Mouse (Mus musculus) MEL (cell line): ENCODE data around the gene Slain1. TPM values are rescaled to one million over a fixed set of nuclear protein-coding genes. Genes with fewer than 3 reads are reported as not detected.

Experiments
- DNase-seq: peaks from one replicate; pipeline ENCODE4 v3.0.0; 2011; ENCODE audit warnings: low read depth, low spot score
- H3K27ac ChIP-seq: 2 replicates; pipeline ENCODE4 v1.5.1; 2012; ENCODE audit warnings: low read depth, mild to moderate bottlenecking, control low read depth, low read length, moderate library complexity; ENCODE audit not compliant: control insufficient read depth
- H3K27me3 ChIP-seq, 2 experiments: fragments of 150-350 bp in 1 of 2; sonication (generic) in 1 of 2; 2 replicates each; pipeline ENCODE4 v1.6.1; 2012; ENCODE audit warnings: low read length in 2 of 2, mild to moderate bottlenecking in 2 of 2, improper control_type of control experiment in 1 of 2, moderate library complexity in 1 of 2; ENCODE audit not compliant: insufficient read depth in 2 of 2, control insufficient read depth in 1 of 2
- H3K36me3 ChIP-seq, 2 experiments: 2 replicates each; pipeline ENCODE4 v1.6.1; 2012 to 2014; ENCODE audit warnings: low read length in 2 of 2, improper control_type of control experiment in 1 of 2, inconsistent platforms in 1 of 2, mild to moderate bottlenecking in 1 of 2; ENCODE audit not compliant: insufficient read depth in 2 of 2, control insufficient read depth in 1 of 2
- H3K4me1 ChIP-seq, 2 experiments: fragments of 150-350 bp in 1 of 2; sonication (generic) in 1 of 2; 2 replicates each; pipeline ENCODE4 v1.6.1; 2012; ENCODE audit warnings: low read length in 2 of 2, improper control_type of control experiment in 1 of 2, mild to moderate bottlenecking in 1 of 2; ENCODE audit not compliant: insufficient read depth in 2 of 2, control insufficient read depth in 1 of 2
- H3K4me3 ChIP-seq, 2 experiments: fragments of 150-350 bp in 1 of 2; sonication (generic) in 1 of 2; 2 replicates each; pipeline ENCODE4 v1.5.1; 2012; ENCODE audit warnings: low read depth in 2 of 2, low read length in 2 of 2, mild to moderate bottlenecking in 2 of 2, moderate library complexity in 2 of 2, control low read depth in 1 of 2, improper control_type of control experiment in 1 of 2; ENCODE audit not compliant: control insufficient read depth in 1 of 2, insufficient read depth in 1 of 2
- H3K79me2 ChIP-seq: 2 replicates; pipeline ENCODE4 v1.6.1; 2012; ENCODE audit warnings: mild to moderate bottlenecking, low read length, moderate library complexity; ENCODE audit not compliant: control insufficient read depth, poor library complexity, insufficient read depth
- H3K9ac ChIP-seq: 2 replicates; pipeline ENCODE4 v1.6.1; 2012; ENCODE audit warnings: low read depth, mild to moderate bottlenecking, control low read depth, low read length, moderate library complexity; ENCODE audit not compliant: control insufficient read depth, poor library complexity, severe bottlenecking
- H3K9me3 ChIP-seq: fragments of 150-350 bp; sonication (generic); replicated peaks from 2 replicates; pipeline ENCODE4 v1.6.1; 2012; ENCODE audit warnings: mild to moderate bottlenecking, low read length, improper control_type of control experiment, moderate library complexity; ENCODE audit not compliant: insufficient read depth
- CTCF ChIP-seq, 3 experiments: IDR thresholded peaks in 2 of 3; conservative IDR thresholded peaks in 1 of 3; 2 replicates each; pipeline ENCODE4 v1.5.1; 2011 to 2012; ENCODE audit warnings: low read length in 3 of 3, low read depth in 2 of 3, mild to moderate bottlenecking in 2 of 3, improper control_type of control experiment in 1 of 3, inconsistent platforms in 1 of 3, mixed read lengths in 1 of 3, moderate library complexity in 1 of 3; ENCODE audit not compliant: control insufficient read depth in 1 of 3, insufficient read depth in 1 of 3, poor library complexity in 1 of 3, severe bottlenecking in 1 of 3
- EP300 ChIP-seq, 2 experiments: IDR thresholded peaks; 2 replicates each; pipeline ENCODE4 v1.6.1; 2011; ENCODE audit warnings: improper control_type of control experiment in 2 of 2, low read length in 2 of 2, low read depth in 1 of 2, mild to moderate bottlenecking in 1 of 2
- GATA1 ChIP-seq: IDR thresholded peaks from 2 replicates; pipeline ENCODE4 v1.6.1; 2011; ENCODE audit warnings: low read depth, low read length, improper control_type of control experiment
- HCFC1 ChIP-seq: IDR thresholded peaks from 2 replicates; pipeline ENCODE4 v1.6.1; 2012; ENCODE audit warnings: low read depth, mild to moderate bottlenecking, inconsistent platforms, low read length, improper control_type of control experiment, moderate library complexity
- MAFK ChIP-seq: IDR thresholded peaks from 2 replicates; pipeline ENCODE4 v1.6.1; 2011; ENCODE audit warnings: low read depth, mild to moderate bottlenecking, low read length, improper control_type of control experiment, borderline replicate concordance
- MAX ChIP-seq: IDR thresholded peaks from 2 replicates; pipeline ENCODE4 v1.6.1; 2011; ENCODE audit warnings: low read length, improper control_type of control experiment
- MYC ChIP-seq: IDR thresholded peaks from 2 replicates; pipeline ENCODE4 v1.6.1; 2011; ENCODE audit warnings: low read depth, mild to moderate bottlenecking, low read length, improper control_type of control experiment, moderate library complexity
- NELFE ChIP-seq: IDR thresholded peaks from 2 replicates; pipeline ENCODE4 v1.6.1; 2011; ENCODE audit warnings: low read depth, low read length, improper control_type of control experiment
- POLR2A ChIP-seq, 2 experiments: IDR thresholded peaks; 2 replicates each; pipeline ENCODE4 v1.6.1; 2011 to 2012; ENCODE audit warnings: low read length in 2 of 2, mild to moderate bottlenecking in 2 of 2, control low read depth in 1 of 2, improper control_type of control experiment in 1 of 2, low read depth in 1 of 2, moderate library complexity in 1 of 2; ENCODE audit not compliant: control insufficient read depth in 1 of 2, insufficient read depth in 1 of 2, poor library complexity in 1 of 2
- POLR2AphosphoS5 ChIP-seq: IDR thresholded peaks from 2 replicates; pipeline ENCODE4 v1.6.1; 2012; ENCODE audit warnings: low read depth, borderline replicate concordance, mild to moderate bottlenecking, inconsistent platforms, low read length, moderate library complexity, mixed read lengths
- RAD21 ChIP-seq: IDR thresholded peaks from 2 replicates; pipeline ENCODE4 v1.6.1; 2011; ENCODE audit warnings: mild to moderate bottlenecking, low read depth, low read length, improper control_type of control experiment
- SIN3A ChIP-seq: IDR thresholded peaks from 2 replicates; pipeline ENCODE4 v1.6.1; 2012; ENCODE audit warnings: low read length, improper control_type of control experiment, inconsistent platforms
- TCF12 ChIP-seq: IDR thresholded peaks from 2 replicates; pipeline ENCODE4 v1.6.1; 2014; ENCODE audit warnings: low read depth, mild to moderate bottlenecking, inconsistent platforms, low read length, improper control_type of control experiment, moderate library complexity
- UBTF ChIP-seq: IDR thresholded peaks from 2 replicates; pipeline ENCODE4 v1.6.1; 2012; ENCODE audit warnings: low read depth, mild to moderate bottlenecking, inconsistent platforms, low read length, improper control_type of control experiment, moderate library complexity, borderline replicate concordance; ENCODE audit not compliant: insufficient read depth
- USF1 ChIP-seq: IDR thresholded peaks from 2 replicates; pipeline ENCODE4 v1.6.1; 2014; ENCODE audit warnings: low read depth, mild to moderate bottlenecking, inconsistent platforms, low read length, improper control_type of control experiment, moderate library complexity
- USF2 ChIP-seq, 2 experiments: IDR thresholded peaks; 2 replicates each; pipeline ENCODE4 v1.6.1; 2011 to 2012; ENCODE audit warnings: improper control_type of control experiment in 2 of 2, low read length in 2 of 2, borderline replicate concordance in 1 of 2, inconsistent platforms in 1 of 2, low read depth in 1 of 2, mild to moderate bottlenecking in 1 of 2; ENCODE audit not compliant: insufficient read depth in 1 of 2
- polyA plus RNA-seq, 2 experiments: library from polyadenylated mRNA; stranded (reverse) in 1 of 2; unstranded in 1 of 2; fragments of >175 nt in 1 of 2; fragments of >200 nt in 1 of 2; gene quantifications; 2 replicates each; pipeline versions ENCODE4 v1.2.1 to v1.2.4; 2012; ENCODE audit warnings: low replicate concordance in 2 of 2, low read depth in 1 of 2; ENCODE audit not compliant: insufficient read length in 2 of 2, insufficient read depth in 1 of 2, missing spikeins in 1 of 2
- total RNA-seq: library from RNA; depleted of rRNA; stranded (reverse); fragments of 300-350 nt; gene quantifications from 2 replicates; pipeline ENCODE4 v1.2.3, GENCODE M21; 2012

Slain1 gene
- total and polyA plus RNA-seq, 3 experiments, result not detected

- no peak for TF ChIP-seq MAFK
- TF ChIP-seq TCF12, result peak; percentile 49
- peak; percentile 24; the same call in 1 of the 2 replicates for TF ChIP-seq GATA1
- TF ChIP-seq EP300 (IDR thresholded peaks at IDR 0.05; ENCODE audit: low read depth in 1 of 2, low read length in 2 of 2), result peak; percentile 24 to 30; a peak in 2 of 4 replicates
- no peak overlapping the region for H3K9ac ChIP-seq
- no peak overlapping the region for H3K27ac ChIP-seq
- H3K27me3 ChIP-seq, result no peaks in the 10 kb centered on the region
- H3K4me1 ChIP-seq, result no peaks in the 10 kb centered on the region; a peak in 1 of 4 replicates
- peak overlapping the region; percentile 21 to 38; a peak in 1 of 4 replicates for H3K4me3 ChIP-seq
- H3K9me3 ChIP-seq, result no peaks in the 10 kb centered on the region
- H3K79me2 ChIP-seq, result no peaks in the 10 kb centered on the region
- no peaks in the 10 kb centered on the region for H3K36me3 ChIP-seq
- DNase-seq, result peak; percentile 9
Measured at GRCm38 (mm10) chr14:103706347-103706746, 56.3 kb downstream of the Slain1 start.

- Histone ChIP-seq H3K9ac (no peak overlapping the region), H3K4me1 (no peaks in the 10 kb centered on the region; a peak in 1 of 4 replicates), H3K27me3 (no peaks in the 10 kb centered on the region), H3K9me3 (no peaks in the 10 kb centered on the region), H3K36me3 (no peaks in the 10 kb centered on the region), H3K79me2 (no peaks in the 10 kb centered on the region), H3K27ac (no peak overlapping the region), H3K4me3 (no peak overlapping the region)
- TF ChIP-seq CTCF (IDR thresholded peaks at IDR 0.05 in 2 of 3, conservative IDR thresholded peaks at IDR 0.05 in 1 of 3; ENCODE audit: control insufficient read depth in 1 of 3, insufficient read depth in 1 of 3, low read depth in 2 of 3, low read length in 3 of 3, poor library complexity in 1 of 3, severe bottlenecking in 1 of 3) (no peak), USF1 (no peak), POLR2AphosphoS5 (no peak), POLR2A (IDR thresholded peaks at IDR 0.05; ENCODE audit: control insufficient read depth in 1 of 2, insufficient read depth in 1 of 2, low read depth in 1 of 2, low read length in 2 of 2, poor library complexity in 1 of 2) (no peak), EP300 (IDR thresholded peaks at IDR 0.05; ENCODE audit: low read depth in 1 of 2, low read length in 2 of 2) (no peak), GATA1 (no peak), HCFC1 (no peak), MYC (no peak), NELFE (no peak), RAD21 (no peak), MAX (no peak), SIN3A (no peak), UBTF (no peak), TCF12 (no peak), USF2 (IDR thresholded peaks at IDR 0.05; ENCODE audit: borderline replicate concordance in 1 of 2, insufficient read depth in 1 of 2, low read depth in 1 of 2, low read length in 2 of 2) (no peak)
- DNase-seq, result no peak
Measured at GRCm38 (mm10) chr14:103708601-103709000, 58.6 kb downstream of the Slain1 start.
